Mouse (Mus musculus): ENCODE results near the gene Shbg. TPM values are rescaled to one million over a fixed set of nuclear protein-coding genes. Genes with fewer than 3 reads are reported as not detected.

Gene Shbg
- polyA plus RNA-seq, 1 experiment from 2014 or later = 26.6 TPM

DNA sequence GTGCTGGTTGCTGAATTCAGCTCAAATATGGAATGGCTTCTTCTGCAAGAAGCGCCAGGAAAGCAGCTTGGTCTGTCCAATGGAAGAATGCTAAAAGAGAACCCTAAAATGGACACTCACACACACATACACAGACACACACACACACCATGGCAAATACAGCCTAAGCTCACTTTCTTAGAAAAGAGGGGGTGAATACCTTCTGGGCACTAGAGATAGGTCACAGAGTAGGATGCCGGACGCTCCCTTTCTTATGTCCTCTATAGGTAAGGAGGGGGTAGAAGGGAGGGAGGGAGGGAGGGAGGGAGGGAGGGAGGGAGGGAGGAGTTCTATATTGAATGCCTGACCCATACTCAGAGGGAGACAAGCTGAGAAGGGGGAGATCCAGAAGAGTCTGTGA is 9.2 kb downstream of the Shbg start:
- H3K4me1 ChIP-seq (replicated peaks) = peaks cover 68% of the 10 kb centered on the region
- no peaks in the 10 kb centered on the region for H3K9me3 ChIP-seq (replicated peaks)
- no peak for ATAC-seq (ENCODE audit: insufficient read depth)
- H3K27ac ChIP-seq (replicated peaks) = peak overlapping the region; percentile 74
- H3K4me2 ChIP-seq = peak overlapping the region; percentile 38; the same call in 1 of the 2 replicates
- peaks cover 13% of the 10 kb centered on the region; the same call in 1 of the 2 replicates for H3K27me3 ChIP-seq
- no peaks in the 10 kb centered on the region for H3K36me3 ChIP-seq (replicated peaks)
- no peak overlapping the region for H3K4me3 ChIP-seq (replicated peaks)
- 27% methylated on average over 3 of the region's 3 CpGs for WGBS (ENCODE audit: insufficient replicate concordance)
- peak overlapping the region; percentile 25; the same call in 1 of the 2 replicates for H3K9ac ChIP-seq

DNA sequence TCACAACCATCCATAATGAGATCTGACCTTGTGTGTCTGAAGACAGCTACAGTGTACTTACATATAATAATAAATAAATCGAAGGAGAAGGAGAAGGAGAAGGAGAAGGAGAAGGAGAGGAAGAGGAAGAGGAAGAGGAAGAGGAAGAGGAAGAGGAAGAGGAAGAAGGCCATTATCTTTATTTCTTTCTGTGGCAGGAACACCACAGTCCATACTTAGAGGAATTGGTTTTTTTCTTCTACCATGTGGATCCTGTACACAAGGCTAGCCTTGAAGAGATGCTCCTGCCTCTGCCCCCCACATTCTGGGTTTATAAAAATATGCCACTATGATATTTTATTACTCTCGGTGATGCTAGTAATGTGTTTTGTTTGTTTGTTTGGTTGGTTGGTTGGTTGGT is 10.9 kb downstream of the Shbg start:
- ATAC-seq (ENCODE audit: insufficient read depth) = no peak
- 64% methylated on average over 2 of the region's 2 CpGs for WGBS (ENCODE audit: insufficient replicate concordance)
- no peak overlapping the region for H3K4me3 ChIP-seq (replicated peaks)
- peak overlapping the region; percentile 29; the same call in 1 of the 2 replicates for H3K27ac ChIP-seq (replicated peaks)
- peaks cover 74% of the 10 kb centered on the region for H3K4me1 ChIP-seq (replicated peaks)
- H3K4me2 ChIP-seq = peak overlapping the region; percentile 99; the same call in 1 of the 2 replicates
- H3K9ac ChIP-seq = no peak overlapping the region
- peaks cover 13% of the 10 kb centered on the region; the same call in 1 of the 2 replicates for H3K27me3 ChIP-seq
- no peaks in the 10 kb centered on the region for H3K9me3 ChIP-seq (replicated peaks)
- no peaks in the 10 kb centered on the region for H3K36me3 ChIP-seq (replicated peaks)

DNA sequence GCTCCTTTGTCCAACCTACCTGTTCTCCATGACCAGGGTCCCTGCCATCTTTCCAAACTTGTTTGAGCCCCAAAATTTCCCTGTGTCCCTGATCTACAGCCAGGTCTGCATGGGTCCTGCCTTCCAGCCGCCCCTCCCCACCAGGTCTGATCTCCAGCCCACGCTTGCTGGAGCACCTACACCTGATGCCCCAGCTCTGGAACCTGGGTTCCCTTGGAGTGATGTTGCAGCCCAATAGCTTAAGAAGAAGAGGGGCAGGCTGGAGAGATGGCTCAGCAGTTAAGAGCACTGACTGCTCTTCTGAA is 11.3 kb downstream of the Shbg start:
- Histone ChIP-seq H3K4me2 (peak overlapping the region; percentile 99), H3K27ac (replicated peaks) (peak overlapping the region; percentile 83), H3K4me3 (replicated peaks) (peak overlapping the region; percentile 75), H3K4me1 (replicated peaks) (peaks cover 78% of the 10 kb centered on the region), H3K9ac (peak overlapping the region; percentile 79), H3K36me3 (replicated peaks) (no peaks in the 10 kb centered on the region), H3K9me3 (replicated peaks) (no peaks in the 10 kb centered on the region), H3K27me3 (peaks cover 13% of the 10 kb centered on the region; the same call in 1 of the 2 replicates)
- 68% methylated on average over 2 of the region's 2 CpGs for WGBS (ENCODE audit: insufficient replicate concordance)
- no peak for ATAC-seq (ENCODE audit: insufficient read depth)

DNA sequence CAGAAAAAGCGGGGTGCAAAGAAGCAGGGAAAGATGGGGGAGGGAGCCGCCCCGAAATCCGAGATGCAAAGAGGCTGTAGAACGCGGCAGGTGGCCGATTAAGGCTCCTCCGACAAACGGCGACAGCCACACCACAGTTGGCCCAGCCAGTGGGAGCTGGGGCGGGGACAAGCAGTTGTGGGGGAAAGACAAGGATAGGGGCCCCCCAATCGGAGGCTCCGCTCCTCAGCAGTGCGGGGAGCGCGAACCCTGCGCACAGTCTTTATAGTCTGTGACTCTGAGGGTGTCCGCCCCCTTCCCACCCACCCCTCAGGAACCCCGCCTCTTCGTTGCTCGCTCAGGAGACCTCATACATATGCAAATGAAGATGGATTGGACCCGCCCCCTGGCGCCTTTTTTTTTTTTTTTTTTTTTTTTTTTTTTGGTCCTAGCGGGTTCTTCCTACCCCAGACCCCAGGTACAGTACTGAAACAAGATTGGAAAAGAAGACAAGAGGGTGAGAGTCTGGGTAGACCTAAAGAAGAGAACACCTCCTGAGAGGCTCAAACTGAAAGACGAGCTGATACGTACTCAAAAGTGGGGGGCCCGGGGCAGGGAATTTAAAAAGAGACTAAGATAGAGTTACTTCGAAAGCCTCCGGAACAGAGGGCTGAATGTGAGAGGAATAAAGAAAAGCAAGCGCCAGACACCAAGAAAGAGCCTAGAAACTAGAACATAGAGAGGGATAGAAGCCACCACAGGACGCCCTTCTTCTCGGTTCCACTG is 11.8 kb downstream of the Shbg start, which contains the start of gene Atp1b2:
Gene Atp1b2, minus strand, starts transcription at position 217 of the 765 bp plus-strand sequence.
- Histone ChIP-seq H3K4me2 (peak within 1 kb of the TSS; percentile 99), H3K36me3 (replicated peaks) (0 out of 2 replicates have a peak, but pooled peaks cover 1% of the 10 kb centered on the region), H3K27ac (replicated peaks) (peak within 1 kb of the TSS; percentile 83), H3K4me1 (replicated peaks) (peaks cover 83% of the 10 kb centered on the region), H3K27me3 (peaks cover 13% of the 10 kb centered on the region; the same call in 1 of the 2 replicates), H3K9me3 (replicated peaks) (no peaks in the 10 kb centered on the region), H3K4me3 (replicated peaks) (peak within 1 kb of the TSS; percentile 75), H3K9ac (peak within 1 kb of the TSS; percentile 79)
- ATAC-seq (ENCODE audit: insufficient read depth) = peak; percentile 91
- WGBS (ENCODE audit: insufficient replicate concordance) = 1% methylated on average over 31 of the region's 32 CpGs

DNA sequence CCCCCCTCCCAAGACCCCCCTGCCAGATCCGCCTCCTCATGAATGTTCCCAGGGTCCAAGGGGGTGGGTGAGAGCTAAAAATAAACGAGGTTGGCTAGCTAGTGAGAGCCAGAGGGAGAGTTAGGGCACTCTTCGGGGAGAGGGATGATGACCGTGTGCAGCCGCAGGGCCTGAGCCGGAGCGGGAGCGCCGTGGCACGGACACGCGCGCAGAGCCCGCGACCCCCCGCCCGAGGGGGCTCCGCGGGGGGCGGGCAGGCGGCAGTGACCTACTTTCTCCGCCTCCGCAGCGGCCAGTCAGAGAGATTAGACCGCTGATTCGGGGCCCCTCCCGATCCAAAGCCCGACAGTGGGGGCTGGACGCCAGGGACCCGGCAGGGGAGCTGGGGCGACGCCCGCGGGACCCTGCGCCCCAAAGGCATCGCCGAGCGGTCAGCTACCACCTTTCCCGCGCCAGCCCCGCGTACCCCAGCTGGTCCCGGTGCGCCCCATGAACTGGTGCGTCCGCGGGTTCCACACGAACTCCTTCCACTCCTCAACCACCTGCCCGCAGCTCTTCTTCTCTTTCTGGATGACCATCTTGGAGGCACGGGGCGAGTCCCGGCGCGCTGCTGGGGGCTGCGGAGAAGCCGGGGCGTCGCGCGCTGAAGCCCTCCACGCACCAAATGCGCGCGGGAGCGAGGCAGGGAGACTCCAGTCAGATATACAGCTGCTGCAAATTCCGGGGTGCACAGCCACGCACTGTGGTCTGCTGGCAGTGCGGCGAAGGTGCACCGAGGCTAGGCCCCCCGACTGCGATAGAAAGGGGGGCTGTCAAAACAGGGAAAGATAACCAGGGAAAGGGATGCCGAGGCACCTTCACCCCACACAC is 12.7 kb downstream of the Shbg start:
- Histone ChIP-seq H3K9ac (peak overlapping the region; percentile 79), H3K36me3 (replicated peaks) (peaks cover 3% of the 10 kb centered on the region; the same call in 1 of the 2 replicates), H3K9me3 (replicated peaks) (no peaks in the 10 kb centered on the region), H3K4me2 (peak overlapping the region; percentile 99), H3K27me3 (peaks cover 13% of the 10 kb centered on the region; the same call in 1 of the 2 replicates), H3K27ac (replicated peaks) (peak overlapping the region; percentile 83), H3K4me3 (replicated peaks) (peak overlapping the region; percentile 75), H3K4me1 (replicated peaks) (peaks cover 86% of the 10 kb centered on the region)
- ATAC-seq (ENCODE audit: insufficient read depth) = peak; percentile 11
- under 1% methylated on average over 71 of the region's 73 CpGs for WGBS (ENCODE audit: insufficient replicate concordance)

DNA sequence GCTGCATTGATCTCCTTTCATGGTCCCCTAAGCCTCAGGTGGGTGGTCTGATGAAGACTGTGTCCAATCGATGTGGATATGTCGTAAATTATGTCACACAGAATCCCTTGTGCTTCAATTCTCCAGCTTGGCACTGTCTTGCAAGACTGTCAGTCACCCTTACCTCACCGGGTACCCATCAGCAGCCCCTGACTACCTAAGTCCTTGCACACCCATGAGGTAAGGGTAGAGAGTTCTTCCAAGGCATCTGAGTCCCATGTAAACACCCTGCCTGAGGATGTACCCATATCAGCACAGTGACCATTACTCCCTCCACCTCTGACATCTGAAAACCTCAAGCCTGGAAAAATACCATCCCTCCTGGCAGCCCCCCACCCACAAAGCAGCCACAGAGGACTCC is 13.4 kb downstream of the Shbg start:
- H3K27me3 ChIP-seq = peaks cover 13% of the 10 kb centered on the region; the same call in 1 of the 2 replicates
- H3K4me2 ChIP-seq = peak overlapping the region; percentile 99
- no peak for ATAC-seq (ENCODE audit: insufficient read depth)
- WGBS (ENCODE audit: insufficient replicate concordance) = 58% methylated on average over 3 of the region's 3 CpGs
- H3K9me3 ChIP-seq (replicated peaks) = no peaks in the 10 kb centered on the region
- peak overlapping the region; percentile 75 for H3K4me3 ChIP-seq (replicated peaks)
- peak overlapping the region; percentile 83 for H3K27ac ChIP-seq (replicated peaks)
- peak overlapping the region; percentile 79 for H3K9ac ChIP-seq
- peaks cover 3% of the 10 kb centered on the region; the same call in 1 of the 2 replicates for H3K36me3 ChIP-seq (replicated peaks)
- peaks cover 86% of the 10 kb centered on the region for H3K4me1 ChIP-seq (replicated peaks)

DNA sequence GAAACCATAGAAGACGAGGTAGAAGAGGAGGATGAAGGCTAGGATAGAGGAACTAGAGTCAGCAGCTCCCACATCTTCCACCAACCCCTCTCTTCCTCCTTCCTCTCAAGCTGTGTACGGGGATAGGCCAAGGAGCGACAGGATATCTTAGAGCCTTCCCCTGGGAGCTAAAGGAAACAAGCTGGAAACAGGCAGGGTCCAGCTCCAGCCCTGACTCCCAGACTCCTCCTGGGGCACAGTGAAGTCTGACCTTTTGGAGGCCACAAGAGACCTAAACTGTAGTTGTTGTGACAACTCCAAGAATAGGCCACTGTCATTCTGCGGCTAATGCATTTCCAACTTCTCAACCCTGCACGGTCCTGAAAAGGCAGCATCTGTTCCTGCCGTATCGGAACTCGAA is 14.2 kb downstream of the Shbg start:
- H3K4me2 ChIP-seq = peak overlapping the region; percentile 99
- 75% methylated on average over 8 of the region's 8 CpGs for WGBS (ENCODE audit: insufficient replicate concordance)
- peaks cover 86% of the 10 kb centered on the region for H3K4me1 ChIP-seq (replicated peaks)
- ATAC-seq (ENCODE audit: insufficient read depth) = no peak
- H3K27ac ChIP-seq (replicated peaks) = peak overlapping the region; percentile 83
- H3K9ac ChIP-seq = no peak overlapping the region
- peaks cover 3% of the 10 kb centered on the region; the same call in 1 of the 2 replicates for H3K36me3 ChIP-seq (replicated peaks)
- H3K27me3 ChIP-seq = peaks cover 13% of the 10 kb centered on the region; the same call in 1 of the 2 replicates
- no peak overlapping the region for H3K4me3 ChIP-seq (replicated peaks)
- H3K9me3 ChIP-seq (replicated peaks) = no peaks in the 10 kb centered on the region

DNA sequence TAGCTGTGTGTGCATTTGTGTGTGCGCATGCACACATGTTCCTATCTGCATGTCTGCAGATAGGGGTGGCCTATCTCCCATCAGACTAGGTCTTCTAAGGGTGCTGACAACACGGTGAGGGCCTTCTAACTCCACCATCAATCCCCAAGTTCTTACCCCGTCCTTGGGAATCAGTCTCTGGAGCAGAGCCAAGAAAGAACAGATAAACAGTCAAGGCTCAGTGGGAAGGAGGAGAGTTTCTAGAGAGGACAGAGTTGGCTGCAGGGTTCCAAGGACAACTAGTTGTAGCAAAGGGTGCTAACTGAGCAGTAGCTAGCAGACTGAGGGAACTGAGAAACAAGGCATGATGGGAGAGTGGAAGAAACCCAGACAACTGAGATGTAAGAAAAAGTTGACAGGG is 15.9 kb downstream of the Shbg start:
- Histone ChIP-seq H3K4me1 (replicated peaks) (peaks cover 79% of the 10 kb centered on the region), H3K27me3 (peaks cover 13% of the 10 kb centered on the region; the same call in 1 of the 2 replicates), H3K36me3 (replicated peaks) (peaks cover 3% of the 10 kb centered on the region), H3K27ac (replicated peaks) (peak overlapping the region; percentile 21; the same call in 1 of the 2 replicates), H3K4me3 (replicated peaks) (no peak overlapping the region), H3K9me3 (replicated peaks) (no peaks in the 10 kb centered on the region), H3K9ac (0 out of 2 replicates have a peak overlapping the region, but pooled peaks have one; percentile 7), H3K4me2 (no peak overlapping the region)
- WGBS (ENCODE audit: insufficient replicate concordance) = 37% methylated on average over 3 of the region's 3 CpGs
- ATAC-seq (ENCODE audit: insufficient read depth) = no peak

DNA sequence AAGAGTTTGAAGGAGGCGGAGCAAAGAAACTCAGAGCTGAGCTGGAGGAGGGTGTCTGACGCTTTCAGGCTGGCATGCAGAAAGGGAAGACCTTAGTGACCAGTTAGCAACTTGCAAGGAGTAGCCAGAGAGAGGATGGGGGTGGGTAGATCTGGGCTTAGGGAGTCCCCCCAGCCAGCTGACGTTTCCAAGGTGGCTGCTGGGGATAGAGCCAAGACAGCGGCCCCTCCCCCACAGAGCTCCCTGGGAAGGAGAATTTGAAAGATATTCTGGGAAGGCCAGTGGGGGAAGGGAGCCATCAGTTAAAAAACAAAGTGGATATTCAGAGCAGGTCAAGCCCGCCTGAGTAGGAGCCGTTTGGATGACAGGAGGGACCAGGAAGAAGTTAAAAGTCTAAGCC is 17.6 kb downstream of the Shbg start:
- WGBS (ENCODE audit: insufficient replicate concordance) = 31% methylated on average over 6 of the region's 6 CpGs
- H3K4me2 ChIP-seq = peak overlapping the region; percentile 43
- peaks cover 3% of the 10 kb centered on the region for H3K36me3 ChIP-seq (replicated peaks)
- peaks cover 9% of the 10 kb centered on the region; the same call in 1 of the 2 replicates for H3K27me3 ChIP-seq
- 0 out of 2 replicates have a peak overlapping the region, but pooled peaks have one; percentile 6 for H3K4me3 ChIP-seq (replicated peaks)
- H3K9ac ChIP-seq = peak overlapping the region; percentile 33; the same call in 1 of the 2 replicates
- no peaks in the 10 kb centered on the region for H3K9me3 ChIP-seq (replicated peaks)
- no peak for ATAC-seq (ENCODE audit: insufficient read depth)
- peaks cover 66% of the 10 kb centered on the region for H3K4me1 ChIP-seq (replicated peaks)
- peak overlapping the region; percentile 63 for H3K27ac ChIP-seq (replicated peaks)

DNA sequence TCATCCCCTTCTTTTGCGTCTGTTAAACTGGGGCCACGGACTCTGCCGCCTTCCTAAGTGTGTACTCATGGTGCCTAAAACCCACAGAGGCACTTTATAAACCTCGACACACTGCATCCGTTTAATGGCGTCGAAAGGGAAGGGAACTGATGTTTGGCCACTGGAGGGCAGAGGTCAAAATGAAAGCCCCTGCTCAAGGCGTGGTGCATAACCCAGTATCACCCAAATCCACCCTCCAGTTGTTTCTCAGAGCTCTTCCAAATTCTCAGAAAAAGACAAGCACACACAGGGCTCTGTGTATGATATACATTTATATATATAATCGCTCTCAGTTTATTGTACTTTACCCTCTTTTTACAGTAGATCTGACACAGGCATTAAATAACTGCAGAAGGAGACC is 18.3 kb downstream of the Shbg start:
- 0 out of 2 replicates have a peak overlapping the region, but pooled peaks have one; percentile 33 for H3K9ac ChIP-seq
- peak overlapping the region; percentile 63 for H3K27ac ChIP-seq (replicated peaks)
- peaks cover 59% of the 10 kb centered on the region for H3K4me1 ChIP-seq (replicated peaks)
- H3K4me3 ChIP-seq (replicated peaks) = no peak overlapping the region
- ATAC-seq (ENCODE audit: insufficient read depth) = peak; percentile 62
- H3K4me2 ChIP-seq = peak overlapping the region; percentile 43
- no peaks in the 10 kb centered on the region for H3K9me3 ChIP-seq (replicated peaks)
- 14% methylated on average over 9 of the region's 9 CpGs for WGBS (ENCODE audit: insufficient replicate concordance)
- peaks cover 4% of the 10 kb centered on the region; the same call in 1 of the 2 replicates for H3K27me3 ChIP-seq
- peaks cover 3% of the 10 kb centered on the region for H3K36me3 ChIP-seq (replicated peaks)
